Mouse (Mus musculus) ES-Bruce4 (cell line): ENCODE measurements around the gene Med20. TPM values are rescaled to one million over a fixed set of nuclear protein-coding genes. Genes with fewer than 3 reads are reported as not detected.
A peak's percentile ranks its signal among the peaks of the same experiment; 100 is the strongest.

Experiments used
- H3K27ac ChIP-seq: 2 replicates; pipeline ENCODE4 v1.5.1; 2012; ENCODE audit warnings: low read length, inconsistent platforms; ENCODE audit not compliant: insufficient read depth
- H3K27me3 ChIP-seq: 2 replicates; pipeline ENCODE4 v1.6.1; 2012; ENCODE audit warnings: mild to moderate bottlenecking, low read length, inconsistent platforms; ENCODE audit not compliant: control insufficient read depth, poor library complexity, insufficient read depth, severe bottlenecking
- H3K36me3 ChIP-seq: 2 replicates; pipeline ENCODE4 v1.6.1; 2012; ENCODE audit warnings: inconsistent platforms, mild to moderate bottlenecking, low read length, moderate library complexity; ENCODE audit not compliant: control insufficient read depth, poor library complexity, insufficient read depth, severe bottlenecking
- H3K4me1 ChIP-seq: one replicate; pipeline ENCODE4 v1.8.1; 2011; ENCODE audit warnings: low read length; ENCODE audit not compliant: control insufficient read depth, insufficient read depth
- H3K4me3 ChIP-seq: 2 replicates; pipeline ENCODE4 v1.5.1; 2011; ENCODE audit warnings: low read depth, mild to moderate bottlenecking, low read length
- H3K9ac ChIP-seq: 2 replicates; pipeline ENCODE4 v1.6.1; 2012; ENCODE audit warnings: low read depth, mild to moderate bottlenecking, inconsistent platforms; ENCODE audit not compliant: poor library complexity, severe bottlenecking
- H3K9me3 ChIP-seq: replicated peaks from 2 replicates; pipeline ENCODE4 v1.6.1; 2012; ENCODE audit warnings: mild to moderate bottlenecking, low read length, inconsistent platforms; ENCODE audit not compliant: control insufficient read depth, poor library complexity, insufficient read depth, severe bottlenecking
- CTCF ChIP-seq: IDR thresholded peaks from one replicate; pipeline ENCODE4 v1.8.1; 2011; ENCODE audit warnings: low read depth, low read length
- EP300 ChIP-seq: IDR thresholded peaks from 2 replicates; pipeline ENCODE4 v1.6.1; 2011; ENCODE audit warnings: low read depth, low read length; ENCODE audit not compliant: insufficient read depth
- POLR2A ChIP-seq: IDR thresholded peaks from one replicate; pipeline ENCODE4 v1.8.1; 2011; ENCODE audit warnings: low read length; ENCODE audit not compliant: insufficient read depth
- polyA plus RNA-seq: library from polyadenylated mRNA; stranded (reverse); fragments of >200 nt; gene quantifications from 2 replicates; pipeline ENCODE4 v1.2.4, GENCODE M21; 2011; ENCODE audit warnings: low read depth; ENCODE audit not compliant: missing spikeins, insufficient read depth, insufficient read length

Gene Med20
- 26.4 and 36.9 TPM in 2 replicates for polyA plus RNA-seq

DNA sequence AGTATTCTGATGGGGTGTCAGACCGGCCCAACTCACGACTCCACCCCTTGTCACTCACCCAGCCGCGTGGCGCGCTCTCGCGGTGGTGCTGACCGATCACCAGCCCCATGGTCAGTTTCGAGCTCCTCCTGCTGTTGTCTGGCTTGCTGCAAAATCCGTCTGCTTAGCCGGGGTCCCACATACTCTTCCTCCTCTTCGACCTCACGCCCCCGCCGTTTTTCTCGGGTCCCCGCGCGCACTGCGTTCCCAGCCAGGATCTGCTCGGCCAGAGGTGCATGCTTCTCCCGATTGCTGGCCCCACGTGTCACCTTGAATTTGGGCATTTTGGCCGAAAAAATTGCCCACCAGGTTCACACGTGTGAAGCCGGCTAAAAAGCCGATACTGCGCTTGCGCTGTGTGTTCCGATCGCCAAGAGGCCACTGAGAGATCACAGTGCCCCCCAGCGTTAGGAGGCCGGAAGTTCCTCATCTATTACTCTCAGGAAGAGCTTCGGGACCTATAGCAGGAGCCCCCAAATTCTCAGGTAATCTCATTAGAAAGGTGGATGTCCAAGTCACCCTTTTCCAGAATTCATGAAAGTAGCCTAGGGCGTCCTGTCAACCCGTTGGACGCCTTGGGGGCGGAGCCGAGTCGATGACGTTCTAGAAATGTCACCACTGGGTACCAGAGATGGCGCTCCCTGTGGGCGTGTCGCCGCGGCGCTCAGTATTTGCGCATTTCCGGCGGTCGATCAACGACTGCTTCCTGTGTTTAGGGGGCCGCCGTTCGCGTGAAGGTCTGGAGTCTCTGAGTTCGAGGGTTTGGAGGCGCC, at the start of gene Med20, which contains the start of the genes Bysl and Gm20517:
Gene Med20 (plus strand): TSS at position 734 of the 812 bp plus-strand sequence.
Gene Bysl (minus strand): TSS at position 644 of the 812 bp plus-strand sequence.
Gene Gm20517 (plus strand): TSS at position 741 of the 812 bp plus-strand sequence.
- Histone ChIP-seq H3K4me1 (no peaks in the 10 kb centered on the region), H3K36me3 (peaks cover 6% of the 10 kb centered on the region), H3K27me3 (no peaks in the 10 kb centered on the region), H3K9me3 (no peaks in the 10 kb centered on the region), H3K4me3 (peak within 1 kb of the TSS; percentile 86), H3K9ac (peak within 1 kb of the TSS; percentile 53), H3K27ac (peak within 1 kb of the TSS; percentile 7; the same call in 1 of the 2 replicates)
- TF ChIP-seq CTCF (peak; percentile 79), EP300 (no peak)

DNA sequence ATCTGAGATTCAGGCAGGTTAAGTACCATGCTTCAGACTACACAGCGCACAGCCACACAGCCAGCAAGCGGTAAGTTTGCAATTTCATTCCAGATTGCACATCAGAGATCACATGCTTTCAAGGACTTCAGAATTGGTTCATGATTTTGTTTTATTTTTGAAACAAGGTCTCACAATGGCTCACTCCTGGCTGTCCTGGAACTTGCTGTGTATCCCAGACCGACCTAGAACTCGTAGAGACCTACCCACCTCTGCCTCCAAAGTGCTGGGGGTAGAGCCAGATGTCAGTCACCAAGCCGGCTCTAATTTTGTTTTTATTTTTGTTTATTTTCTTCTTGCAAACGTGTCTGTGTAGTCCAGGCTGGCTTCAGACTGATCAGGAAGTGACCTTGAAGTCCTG, 48.5 kb upstream of the Med20 start:
- no peaks in the 10 kb centered on the region for H3K9me3 ChIP-seq
- H3K4me1 ChIP-seq: peaks cover 11% of the 10 kb centered on the region
- H3K4me3 ChIP-seq: no peak overlapping the region
- no peak overlapping the region for H3K9ac ChIP-seq
- H3K36me3 ChIP-seq: no peaks in the 10 kb centered on the region
- no peaks in the 10 kb centered on the region for H3K27me3 ChIP-seq
- H3K27ac ChIP-seq: no peak overlapping the region
- TF ChIP-seq EP300: no peak

DNA sequence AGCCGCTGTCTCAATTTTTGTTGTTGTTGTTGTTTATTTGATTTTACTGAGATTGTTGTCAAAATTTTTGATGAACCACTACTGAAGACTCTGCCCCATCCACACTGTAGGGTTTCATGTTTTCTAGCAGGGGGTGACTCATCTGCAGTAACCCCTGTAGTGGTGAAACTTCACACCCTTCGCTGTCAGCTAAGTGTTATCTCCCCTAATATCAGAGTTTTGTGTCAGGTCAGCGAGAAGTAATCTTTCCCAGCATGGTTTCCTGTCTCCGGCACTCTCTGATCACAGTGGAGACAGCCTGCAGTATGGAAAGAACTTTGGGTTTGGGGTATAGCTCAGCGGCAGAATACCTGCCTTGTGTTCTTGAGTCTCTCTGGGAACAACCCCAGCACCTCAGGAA, 46.8 kb upstream of the Med20 start:
- TF ChIP-seq POLR2A: no peak
- no peak for TF ChIP-seq EP300
- TF ChIP-seq CTCF: no peak

DNA sequence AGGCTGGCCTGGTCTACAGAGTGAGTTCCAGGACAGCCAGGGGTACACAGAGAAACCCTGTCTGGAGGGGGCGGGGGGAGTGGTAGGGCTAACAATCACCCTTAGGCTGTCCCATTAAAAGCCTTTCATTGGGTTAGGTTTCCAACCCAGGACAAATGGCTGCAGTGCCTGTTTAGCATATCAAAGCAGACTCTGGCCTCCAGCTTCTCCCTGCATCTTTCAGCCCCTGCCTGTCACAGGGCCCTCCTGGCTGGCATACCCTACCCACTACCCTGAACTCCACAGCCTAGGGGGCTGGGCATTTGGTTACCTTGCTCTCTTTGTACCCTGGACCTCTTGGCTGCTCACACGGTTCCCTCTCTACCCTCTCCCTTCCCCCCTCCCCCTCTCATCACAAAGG, 45.2 kb upstream of the Med20 start:
- no peak overlapping the region for H3K4me3 ChIP-seq

More for the DNA sequence above, 46.8 kb upstream of the Med20 start:
- Histone ChIP-seq H3K9ac (no peak overlapping the region), H3K27me3 (no peaks in the 10 kb centered on the region), H3K27ac (no peak overlapping the region), H3K9me3 (no peaks in the 10 kb centered on the region), H3K36me3 (no peaks in the 10 kb centered on the region), H3K4me1 (peaks cover 14% of the 10 kb centered on the region), H3K4me3 (no peak overlapping the region)

DNA sequence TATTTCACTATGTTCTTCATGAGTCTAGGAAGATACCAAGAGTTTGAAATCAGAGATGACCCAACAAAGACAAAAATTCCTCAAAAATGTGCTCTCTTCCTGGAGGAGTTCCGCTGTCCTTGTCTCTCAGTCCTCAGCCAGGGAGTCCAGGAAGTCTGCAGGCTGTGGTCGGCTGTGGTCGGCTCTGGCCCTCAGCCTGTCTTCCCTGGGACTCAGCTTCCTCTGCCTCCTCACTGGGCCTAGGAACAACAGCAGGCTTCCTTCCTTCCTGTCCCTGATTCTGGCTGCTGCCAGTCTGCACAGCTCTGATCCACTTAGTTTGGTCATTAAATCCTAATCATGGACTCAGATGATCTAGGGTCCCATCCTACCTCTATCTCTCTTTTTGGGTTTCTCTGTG, 44.1 kb upstream of the Med20 start:
- Histone ChIP-seq H3K4me1 (peaks cover 11% of the 10 kb centered on the region), H3K27me3 (no peaks in the 10 kb centered on the region), H3K9me3 (no peaks in the 10 kb centered on the region), H3K4me3 (no peak overlapping the region), H3K27ac (peak overlapping the region; percentile 87), H3K9ac (0 out of 2 replicates have a peak overlapping the region, but pooled peaks have one; percentile 32), H3K36me3 (no peaks in the 10 kb centered on the region)
- TF ChIP-seq EP300 (no peak), POLR2A (no peak), CTCF (no peak)

More for the DNA sequence above, 45.2 kb upstream of the Med20 start:
- H3K9ac ChIP-seq: 0 out of 2 replicates have a peak overlapping the region, but pooled peaks have one; percentile 2
- no peaks in the 10 kb centered on the region for H3K9me3 ChIP-seq
- no peaks in the 10 kb centered on the region for H3K27me3 ChIP-seq
- no peak for TF ChIP-seq POLR2A
- TF ChIP-seq EP300: peak; percentile 56; the same call in 1 of the 2 replicates
- no peak for TF ChIP-seq CTCF
- peak overlapping the region; percentile 78 for H3K27ac ChIP-seq
- no peaks in the 10 kb centered on the region for H3K36me3 ChIP-seq
- peaks cover 11% of the 10 kb centered on the region for H3K4me1 ChIP-seq

DNA sequence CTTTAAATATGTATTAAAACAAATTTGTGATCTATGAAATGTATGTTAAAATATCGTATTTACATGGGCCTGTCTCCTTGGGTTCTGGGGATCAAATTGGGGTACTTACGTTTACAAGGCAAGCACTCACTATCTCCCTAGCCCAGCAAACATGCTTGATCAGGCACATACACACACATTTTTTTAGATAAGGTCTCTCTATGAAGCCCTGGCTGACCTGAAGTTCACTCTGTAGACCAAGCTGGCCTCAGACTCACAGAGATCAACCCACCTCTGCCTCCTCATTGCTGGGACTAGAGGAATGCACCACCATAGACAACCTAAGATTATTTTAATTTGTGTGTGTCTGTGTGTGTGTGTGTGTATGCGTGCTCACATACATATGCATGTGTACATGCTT, 43.0 kb upstream of the Med20 start:
- no peak overlapping the region for H3K9ac ChIP-seq
- H3K27ac ChIP-seq: peak overlapping the region; percentile 68
- no peaks in the 10 kb centered on the region for H3K27me3 ChIP-seq
- no peak overlapping the region for H3K4me3 ChIP-seq
- no peaks in the 10 kb centered on the region for H3K9me3 ChIP-seq
- peaks cover 11% of the 10 kb centered on the region for H3K4me1 ChIP-seq
- no peaks in the 10 kb centered on the region for H3K36me3 ChIP-seq
- TF ChIP-seq EP300 (no peak), CTCF (no peak), POLR2A (no peak)
